Mouse (Mus musculus) ES-E14 (cell line): ENCODE measurements around the gene Retsat. TPM values are rescaled to one million over a fixed set of nuclear protein-coding genes. Genes with fewer than 3 reads are reported as not detected.
A peak's percentile ranks its signal among the peaks of the same experiment; 100 is the strongest.

Source experiments
- DNase-seq: peaks from one replicate; pipeline ENCODE4 v3.0.0-alpha.2; 2013; ENCODE audit warnings: low read depth, low spot score
- H3K27ac ChIP-seq: 2 replicates; pipeline ENCODE4 v1.5.1; 2012; ENCODE audit warnings: low read depth, mild to moderate bottlenecking, low read length, moderate library complexity, mixed read lengths; ENCODE audit not compliant: poor library complexity, insufficient read depth, severe bottlenecking
- H3K36me3 ChIP-seq: 2 replicates; pipeline ENCODE4 v1.6.1; 2012; ENCODE audit warnings: mild to moderate bottlenecking, low read length, moderate library complexity, mixed read lengths; ENCODE audit not compliant: control insufficient read depth, poor library complexity, insufficient read depth, severe bottlenecking
- H3K4me1 ChIP-seq, 2 experiments: fragments of 150-350 bp in 1 of 2; sonication (generic) in 1 of 2; 2 replicates each; pipeline ENCODE4 v1.6.1; 2012; ENCODE audit warnings: low read length in 2 of 2, mild to moderate bottlenecking in 1 of 2, mixed read lengths in 1 of 2; ENCODE audit not compliant: control insufficient read depth in 2 of 2, insufficient read depth in 2 of 2, poor library complexity in 1 of 2
- H3K4me3 ChIP-seq, 2 experiments: fragments of 150-350 bp in 1 of 2; sonication (generic) in 1 of 2; 2 replicates each; pipeline ENCODE4 v1.5.1; 2012; ENCODE audit warnings: low read length in 2 of 2, low read depth in 1 of 2, mild to moderate bottlenecking in 1 of 2, mixed read lengths in 1 of 2; ENCODE audit not compliant: insufficient read depth in 1 of 2, poor library complexity in 1 of 2, severe bottlenecking in 1 of 2
- H3K9ac ChIP-seq: 2 replicates; pipeline ENCODE4 v1.6.1; 2012; ENCODE audit warnings: low read depth, mild to moderate bottlenecking, low read length, mixed read lengths; ENCODE audit not compliant: poor library complexity, insufficient read depth, severe bottlenecking
- H3K9me3 ChIP-seq: fragments of 150-350 bp; sonication (generic); 2 replicates; pipeline ENCODE4 v1.6.1; 2012; ENCODE audit warnings: low read depth, mild to moderate bottlenecking, low read length; ENCODE audit not compliant: control insufficient read depth, insufficient read depth
- CHD2 ChIP-seq: IDR thresholded peaks from 2 replicates; pipeline ENCODE4 v1.6.1; 2014; ENCODE audit warnings: mild to moderate bottlenecking, low read depth, low read length, inconsistent platforms
- HCFC1 ChIP-seq: IDR thresholded peaks from 2 replicates; pipeline ENCODE4 v1.6.1; 2012; ENCODE audit warnings: low read length, inconsistent platforms, borderline replicate concordance; ENCODE audit not compliant: insufficient read depth
- MAFK ChIP-seq: IDR thresholded peaks from 2 replicates; pipeline ENCODE4 v1.6.1; 2014; ENCODE audit warnings: mild to moderate bottlenecking, low read depth, low read length, inconsistent platforms; ENCODE audit not compliant: insufficient read depth
- ZC3H11A ChIP-seq: IDR thresholded peaks from 2 replicates; pipeline ENCODE4 v1.6.1; 2012; ENCODE audit warnings: low read depth, mild to moderate bottlenecking, inconsistent platforms, low read length, borderline replicate concordance
- ZNF384 ChIP-seq: IDR thresholded peaks from 2 replicates; pipeline ENCODE4 v1.6.1; 2012; ENCODE audit warnings: low read depth, low read length, inconsistent platforms
- in situ Hi-C, 2 experiments: fragments of 600-800 bp; cut with MboI; formaldehyde crosslinking; loops; one replicate each; pipeline ENCODE4 v1.15.1; 2025; ENCODE audit warnings: low sequenced_read_pairs in 2 of 2, inconsistent platforms in 1 of 2; ENCODE audit not compliant: unreplicated experiment in 2 of 2
- total RNA-seq: library from RNA; depleted of rRNA; stranded (reverse); fragments of 300-350 nt; gene quantifications from 2 replicates; pipeline ENCODE4 v1.2.3, GENCODE M21; 2012

Gene Retsat
- total RNA-seq, 1 experiment: 20.2 TPM

DNA sequence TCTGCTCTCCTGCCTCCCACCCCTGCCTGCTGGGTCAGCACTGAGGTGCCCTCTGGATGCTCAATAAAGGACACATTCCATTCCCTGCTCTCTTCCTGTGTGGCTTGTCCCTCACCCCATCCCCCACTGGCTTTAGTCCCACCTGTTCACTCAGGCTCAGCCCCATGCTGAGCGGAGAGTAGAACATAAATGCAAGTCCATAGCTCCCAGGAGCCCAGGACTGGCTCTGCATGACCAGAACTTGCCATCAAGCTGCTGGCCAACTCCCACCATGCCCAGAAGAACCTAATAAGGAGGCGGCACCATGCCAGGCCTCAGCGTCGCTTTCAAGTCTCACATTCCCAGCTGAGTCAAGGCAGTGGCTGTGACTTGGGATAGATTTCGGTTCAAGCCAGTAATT is 35.4 kb upstream of the Retsat start:
- DNase-seq: no peak
- Histone ChIP-seq H3K4me3 (no peak overlapping the region), H3K27ac (no peak overlapping the region), H3K4me1 (peaks cover 0 to 8% of the 10 kb centered on the region in 2 experiments; a peak in 1 of 4 replicates), H3K9me3 (no peaks in the 10 kb centered on the region), H3K36me3 (no peaks in the 10 kb centered on the region), H3K9ac (no peak overlapping the region)
- no peak for TF ChIP-seq ZC3H11A
- no peak for TF ChIP-seq CHD2
- TF ChIP-seq HCFC1: no peak
- no peak for TF ChIP-seq ZNF384
- in situ Hi-C loops: no loop called here

DNA sequence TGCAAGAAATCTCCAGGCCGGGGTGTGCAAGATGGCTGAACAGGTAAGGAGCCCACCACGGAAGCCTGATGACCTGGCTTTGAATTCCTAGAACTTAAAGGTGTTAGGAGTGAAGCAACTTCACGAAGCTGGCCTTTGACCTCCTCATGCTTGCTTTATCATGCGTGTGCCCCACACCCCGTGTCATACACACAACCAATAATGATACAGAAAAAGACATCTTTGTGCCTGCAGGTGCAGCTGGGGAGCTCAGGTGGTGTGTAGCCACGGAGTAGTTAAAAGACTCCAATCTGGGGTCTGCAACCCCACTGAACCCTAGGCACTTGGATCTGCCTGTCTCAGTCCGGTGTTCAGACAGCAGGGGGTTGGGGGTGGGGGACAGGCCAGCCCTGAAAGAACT is 32.8 kb upstream of the Retsat start:
- no peaks in the 10 kb centered on the region for H3K36me3 ChIP-seq
- DNase-seq: no peak
- no peak overlapping the region for H3K27ac ChIP-seq
- H3K9ac ChIP-seq: no peak overlapping the region
- H3K4me1 ChIP-seq: peaks cover 0 to 8% of the 10 kb centered on the region in 2 experiments; a peak in 1 of 4 replicates
- in situ Hi-C loops: no loop called here
- TF ChIP-seq CHD2 (no peak), HCFC1 (no peak), ZNF384 (no peak), MAFK (no peak), ZC3H11A (no peak)
- no peaks in the 10 kb centered on the region for H3K9me3 ChIP-seq
- no peak overlapping the region for H3K4me3 ChIP-seq

DNA sequence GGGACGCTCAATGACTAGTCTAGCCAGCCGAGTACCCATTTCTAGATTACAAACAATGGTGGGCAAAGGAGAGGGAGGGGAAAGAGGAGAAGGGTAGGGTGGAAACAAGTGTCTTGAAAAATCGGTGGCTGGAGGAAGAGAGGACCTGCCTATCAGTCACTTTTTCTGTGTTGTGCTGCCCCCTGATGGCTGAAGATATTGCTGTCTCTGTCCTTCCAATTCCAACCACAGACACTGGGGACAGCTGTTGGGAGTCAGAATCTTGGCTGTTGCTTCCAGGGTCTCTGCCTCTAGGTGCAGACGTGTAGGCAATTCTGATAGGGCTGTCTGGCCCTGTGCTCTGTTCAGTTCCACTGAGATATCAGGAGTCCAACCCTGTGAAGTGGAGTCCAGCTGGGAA is 32.2 kb upstream of the Retsat start:
- Histone ChIP-seq H3K9ac (no peak overlapping the region), H3K4me3 (no peak overlapping the region)

DNA sequence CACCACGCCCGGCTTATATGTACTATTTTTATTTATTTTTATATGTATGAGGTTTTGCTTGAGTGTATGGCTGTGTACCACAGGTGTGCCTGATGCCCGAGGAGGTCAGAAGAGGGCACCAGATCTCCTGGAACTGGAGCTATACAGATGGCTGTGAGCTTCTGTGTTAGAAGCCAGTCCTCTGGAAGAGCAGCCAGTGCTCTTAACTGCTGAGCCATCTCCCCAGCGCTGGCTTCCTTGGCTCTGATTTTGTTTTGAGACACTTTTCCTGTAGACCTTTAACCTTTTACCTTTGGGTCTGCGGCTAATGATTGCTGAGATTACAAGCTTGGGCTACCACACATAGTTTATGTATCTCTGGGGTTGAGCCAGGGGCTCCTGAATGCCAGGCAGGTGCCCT is 30.8 kb upstream of the Retsat start:
- H3K4me1 ChIP-seq: peaks cover 0 to 6% of the 10 kb centered on the region in 2 experiments; a peak in 1 of 4 replicates
- H3K9me3 ChIP-seq: no peaks in the 10 kb centered on the region
- H3K36me3 ChIP-seq: no peaks in the 10 kb centered on the region
- no peak overlapping the region for H3K9ac ChIP-seq
- no peak for DNase-seq
- no peak overlapping the region for H3K27ac ChIP-seq
- TF ChIP-seq CHD2: no peak
- TF ChIP-seq ZNF384: no peak
- in situ Hi-C loops: no loop called here
- no peak overlapping the region for H3K4me3 ChIP-seq

More for the DNA sequence above, 32.2 kb upstream of the Retsat start:
- in situ Hi-C loops: no loop called here
- Histone ChIP-seq H3K9me3 (no peaks in the 10 kb centered on the region), H3K4me1 (peaks cover 0 to 8% of the 10 kb centered on the region in 2 experiments; a peak in 1 of 4 replicates), H3K36me3 (no peaks in the 10 kb centered on the region), H3K27ac (no peak overlapping the region)
- DNase-seq: peak; percentile 84
- peak; percentile 90; the same call in 1 of the 2 replicates for TF ChIP-seq ZC3H11A
- TF ChIP-seq MAFK: no peak
- no peak for TF ChIP-seq ZNF384
- peak; percentile 39; the same call in 1 of the 2 replicates for TF ChIP-seq HCFC1
- TF ChIP-seq CHD2: no peak

DNA sequence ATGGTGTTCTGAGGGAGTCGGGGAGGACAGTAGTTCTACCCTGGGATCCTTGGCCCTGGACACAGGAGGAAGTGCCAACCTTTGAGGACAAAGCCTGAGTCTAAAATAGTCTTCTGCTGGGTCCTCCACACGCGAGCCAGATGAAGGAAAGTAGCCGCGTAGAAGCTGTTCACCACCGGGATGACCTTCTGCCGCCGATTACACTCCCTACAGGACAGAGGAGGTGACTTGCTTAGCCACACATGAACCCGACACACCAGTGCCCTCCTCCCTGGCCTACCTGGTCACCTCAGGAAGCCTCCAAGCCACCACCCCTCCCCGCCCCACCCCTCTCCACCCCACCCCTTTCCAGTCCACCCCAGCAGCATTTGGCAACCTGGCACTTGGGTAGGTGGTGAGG is 29.5 kb upstream of the Retsat start:
- no peak for DNase-seq
- H3K9ac ChIP-seq: no peak overlapping the region
- H3K9me3 ChIP-seq: no peaks in the 10 kb centered on the region
- in situ Hi-C loops: no loop called here
- H3K36me3 ChIP-seq: no peaks in the 10 kb centered on the region
- no peak overlapping the region for H3K27ac ChIP-seq
- TF ChIP-seq HCFC1 (no peak), ZNF384 (no peak), MAFK (no peak), ZC3H11A (no peak), CHD2 (no peak)
- 0 out of 4 replicates have a peak, but pooled peaks cover 0 to 2% of the 10 kb centered on the region in 2 experiments for H3K4me1 ChIP-seq
- no peak overlapping the region for H3K4me3 ChIP-seq
